Mouse (Mus musculus) cerebellum, adult 11 months (tissue): ENCODE data around the gene Cep89.

Experiments
- DNase-seq: peaks from one replicate; pipeline ENCODE4 v3.0.0; 2022

The Cep89 gene

DNA sequence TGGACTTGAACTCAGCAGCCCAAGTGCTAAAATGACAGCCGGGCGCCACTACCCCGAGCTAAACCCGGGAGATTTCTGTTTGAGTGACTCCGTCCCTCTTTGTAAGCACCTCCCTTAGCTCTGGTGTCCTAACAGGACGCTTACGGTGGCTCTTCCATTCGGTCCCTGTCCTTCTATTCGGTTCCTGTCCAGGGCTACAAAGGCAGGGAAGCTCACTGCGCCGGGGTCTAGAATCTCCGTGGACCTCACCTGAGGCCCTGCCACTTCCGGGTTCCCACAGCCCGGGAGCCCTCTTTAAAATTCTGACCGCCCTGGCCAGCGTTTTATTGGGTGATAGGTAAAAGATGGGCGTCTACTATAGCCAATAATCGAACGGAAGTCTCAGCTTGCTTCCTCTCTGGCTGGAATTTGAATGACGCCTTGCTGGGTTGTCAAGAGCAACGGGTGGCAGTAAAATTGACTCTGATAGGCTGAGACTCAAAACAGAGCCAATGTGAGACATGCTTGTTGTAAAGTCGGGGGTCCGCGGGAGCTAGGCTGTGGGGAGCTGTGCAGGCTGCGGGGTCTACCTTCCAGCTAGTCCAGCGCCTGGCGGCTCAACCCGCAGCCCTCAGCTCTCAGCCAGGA, at the start of gene Cep89, which contains the start of gene Faap24:
Gene Cep89 (plus strand): TSS at position 494 of the 627 bp plus-strand sequence.
Gene Faap24 (minus strand): TSS at position 295 of the 627 bp plus-strand sequence.
- peak; percentile 92 for DNase-seq

DNA sequence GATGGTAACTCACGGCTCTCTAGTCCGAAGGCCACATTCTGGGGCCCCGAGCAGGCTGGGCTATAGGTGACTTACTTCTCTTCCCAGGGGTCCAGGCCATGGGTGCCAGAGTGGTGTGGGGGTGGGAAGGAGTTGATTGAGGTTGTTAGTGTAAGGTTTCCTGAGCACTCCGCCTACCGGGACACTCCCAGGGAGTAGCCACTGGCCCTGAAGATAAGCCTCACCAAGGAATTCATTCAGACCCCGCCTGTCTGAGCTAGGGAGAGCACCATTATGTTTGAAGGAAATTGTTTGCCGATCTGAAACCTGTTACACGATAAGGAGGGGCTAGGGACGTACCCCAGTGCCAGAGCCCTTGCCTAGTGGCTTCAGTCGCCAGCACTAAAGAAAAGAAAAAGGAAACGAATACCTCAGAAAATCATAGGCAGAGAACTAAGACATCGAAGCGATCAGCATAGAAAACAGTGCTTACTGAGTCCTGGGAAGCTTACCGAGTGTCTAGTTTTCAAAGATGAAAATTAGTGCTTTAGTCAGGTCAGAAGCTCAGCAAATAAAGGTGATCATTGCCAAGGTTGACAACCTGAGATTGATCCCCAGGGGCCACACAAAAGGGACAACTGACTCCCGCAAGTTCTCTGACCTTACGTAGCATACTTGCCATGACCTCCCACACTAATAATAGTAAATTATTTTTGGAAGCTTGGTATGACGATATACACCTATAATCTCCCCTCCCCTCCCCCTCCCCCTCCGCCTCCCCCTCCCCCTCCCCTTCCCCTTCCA, 48.7 kb upstream of the Cep89 start:
- no peak for DNase-seq

DNA sequence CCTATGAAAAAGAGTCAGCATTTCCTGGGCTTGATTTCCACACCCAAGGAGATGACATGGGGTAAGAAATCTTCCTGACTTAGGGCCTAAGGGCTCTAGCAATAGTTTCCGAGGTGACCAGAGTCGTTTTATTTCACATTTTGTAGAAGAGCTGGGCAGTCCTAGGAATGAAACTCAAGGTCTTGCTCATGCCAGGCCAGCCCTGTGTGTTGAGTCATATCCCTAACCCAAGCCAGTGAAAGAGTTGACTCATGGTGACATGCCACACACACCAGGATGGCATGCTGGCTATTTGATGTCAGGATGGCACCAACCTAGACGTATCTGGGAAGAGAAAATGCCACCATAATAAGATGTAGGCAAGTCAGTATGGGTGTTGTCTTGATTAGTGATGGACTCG, 47.8 kb upstream of the Cep89 start:
- no peak for DNase-seq

GRCm38 (mm10) chr7:35349886-35350684, 46.8 kb upstream of the Cep89 start:
- DNase-seq = no peak

DNA sequence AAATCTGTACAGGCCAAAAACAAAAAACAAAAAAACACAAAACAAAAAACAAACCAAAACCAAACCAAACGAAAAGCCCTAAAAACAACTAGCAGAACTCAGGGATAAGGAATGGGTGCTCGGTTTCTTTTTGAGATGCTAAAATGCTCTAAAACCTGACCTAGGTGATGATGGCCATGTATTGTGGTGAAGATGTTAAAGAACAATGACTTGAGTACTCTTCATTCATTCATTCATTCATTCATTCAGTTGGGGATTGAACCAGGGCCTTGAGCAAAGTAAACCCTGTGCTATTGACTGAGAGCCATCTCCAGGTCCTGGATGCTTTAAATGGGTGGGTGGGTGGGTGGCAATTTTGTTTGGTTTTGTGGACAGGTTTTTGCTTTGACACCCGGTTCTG, 45.7 kb upstream of the Cep89 start:
- no peak for DNase-seq

DNA sequence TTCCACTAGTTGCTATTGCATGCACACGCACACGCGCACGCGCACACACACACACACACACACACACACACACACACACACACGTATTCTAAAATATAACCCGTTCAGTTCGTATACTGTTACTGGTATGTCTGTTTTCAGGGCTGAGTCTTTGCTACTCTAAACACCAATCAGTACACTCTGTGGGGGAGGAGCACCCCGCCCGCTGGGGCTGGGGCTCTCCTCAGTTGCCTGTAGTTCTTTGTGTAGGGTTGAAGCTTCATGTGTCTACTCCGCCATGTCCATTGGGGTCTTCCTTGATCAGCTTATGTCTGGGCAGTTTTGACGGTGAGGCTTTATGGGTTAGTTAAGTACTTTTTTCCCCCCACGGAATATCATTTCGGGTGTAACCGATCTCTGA, 43.5 kb upstream of the Cep89 start:
- DNase-seq = no peak

- no peak for DNase-seq
Measured at GRCm38 (mm10) chr7:35355303-35355872, 41.4 kb upstream of the Cep89 start.

DNA sequence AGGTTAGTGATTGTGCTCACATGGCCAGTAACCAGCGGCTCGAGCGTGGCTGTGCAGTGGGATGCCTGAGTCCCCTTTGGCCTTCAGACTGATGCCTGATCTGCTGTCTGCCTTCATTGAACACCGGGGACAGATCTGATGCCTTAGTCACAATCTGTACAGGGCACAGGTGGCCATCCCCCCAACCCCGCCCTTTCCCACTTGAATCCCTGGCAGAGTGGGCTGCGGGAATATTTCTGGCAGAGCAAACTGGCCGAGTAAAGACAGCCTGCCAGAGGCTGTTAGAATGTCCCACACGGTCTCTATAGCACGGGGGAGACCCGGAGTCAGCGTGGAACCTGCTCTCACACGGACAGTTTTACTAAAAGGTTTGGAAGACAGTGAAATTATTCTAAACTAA, 39.2 kb upstream of the Cep89 start:
- no peak for DNase-seq

- DNase-seq = no peak
Measured at GRCm38 (mm10) chr7:35362253-35362652, 34.6 kb upstream of the Cep89 start.

DNA sequence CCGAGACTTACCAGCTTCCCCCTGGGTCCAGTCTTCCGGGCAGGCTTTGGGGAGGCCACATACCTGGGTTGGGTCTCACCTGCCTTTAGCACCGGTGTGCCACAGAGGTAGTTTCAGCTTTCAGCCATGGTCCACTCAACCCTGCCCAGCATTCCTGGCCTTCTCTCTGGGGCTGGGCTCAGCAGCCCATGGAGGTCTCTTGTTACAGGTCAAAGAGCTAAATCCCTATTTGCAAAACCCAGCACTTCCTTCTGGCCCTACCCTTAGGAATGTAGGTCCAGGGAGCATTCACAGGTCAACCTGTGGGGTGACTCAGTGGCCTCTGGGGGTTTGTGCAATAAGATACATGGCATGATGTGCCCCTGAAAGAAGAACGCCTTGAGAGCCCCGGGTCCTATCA, 34.0 kb upstream of the Cep89 start:
- no peak for DNase-seq

GRCm38 (mm10) chr7:35365161-35365910, 31.5 kb upstream of the Cep89 start:
- DNase-seq = no peak

- DNase-seq = no peak
Measured at GRCm38 (mm10) chr7:35371096-35371495, 25.7 kb upstream of the Cep89 start.

DNA sequence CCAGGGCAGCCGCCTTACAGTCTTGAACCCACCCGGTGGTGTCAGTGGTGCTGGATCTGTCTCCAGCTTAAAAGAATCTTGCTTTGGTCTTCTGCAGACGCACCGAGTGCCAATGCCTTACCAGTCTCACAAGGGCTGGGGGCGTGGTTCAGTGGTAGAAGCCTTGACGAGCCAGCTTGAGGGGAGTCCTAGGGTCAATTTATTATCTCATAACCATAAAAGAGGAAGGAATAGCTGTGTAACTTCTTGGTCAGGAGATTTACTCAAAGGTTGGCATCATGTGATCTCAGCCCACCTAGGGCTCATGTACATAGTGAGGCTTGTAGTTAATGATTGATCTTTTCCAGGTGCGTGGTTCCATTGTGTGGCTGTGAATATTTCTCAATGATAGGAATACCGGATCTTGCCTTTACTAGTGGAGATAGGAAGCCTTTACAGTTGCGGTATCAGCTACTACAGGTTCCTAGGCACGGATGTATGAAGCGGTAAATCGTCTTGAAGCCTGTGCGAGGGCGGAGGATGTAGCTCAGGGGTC, 24.3 kb upstream of the Cep89 start:
- no peak for DNase-seq

GRCm38 (mm10) chr7:35373146-35373989, 23.5 kb upstream of the Cep89 start:
- no peak for DNase-seq

DNA sequence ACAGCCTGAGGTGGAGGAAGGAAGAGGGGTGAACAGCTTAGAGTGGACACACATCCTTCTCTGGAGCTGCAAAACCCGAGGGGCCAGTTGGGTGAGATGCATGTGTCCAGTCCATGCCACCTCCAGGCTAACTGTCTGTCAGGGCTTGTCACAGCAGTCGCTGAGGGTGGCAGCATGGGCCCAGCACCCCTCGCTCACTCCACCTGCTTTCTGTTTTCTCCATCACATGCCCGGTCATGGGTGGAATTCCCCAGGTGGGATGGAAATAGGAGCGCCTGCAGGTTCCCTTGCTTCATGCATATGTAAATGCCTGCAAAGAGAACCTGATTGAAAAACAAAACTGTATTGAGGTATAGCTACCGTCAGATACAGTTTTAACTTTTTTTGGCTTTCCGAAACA, 22.6 kb upstream of the Cep89 start:
- no peak for DNase-seq

DNA sequence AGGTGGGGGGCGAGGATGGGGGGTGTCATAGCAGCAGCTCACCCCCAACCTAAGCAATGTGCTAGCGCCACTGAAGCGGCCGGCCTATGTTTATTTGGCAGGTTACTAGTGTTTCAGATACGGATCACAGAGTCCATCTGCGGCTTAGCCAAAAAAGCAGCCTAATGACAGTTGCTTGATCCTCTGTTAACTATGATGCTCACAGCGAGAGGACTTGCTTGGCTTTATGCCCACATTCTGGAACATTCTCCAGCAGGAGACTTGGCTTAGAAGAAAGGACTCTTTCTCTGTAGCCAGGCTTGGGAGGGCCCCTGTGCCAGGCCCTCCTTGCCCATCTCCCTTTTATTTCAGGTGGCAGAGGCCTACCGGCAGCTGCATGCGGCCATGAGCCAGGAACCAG, 20.2 kb upstream of the Cep89 start:
- DNase-seq = peak; percentile 62

DNA sequence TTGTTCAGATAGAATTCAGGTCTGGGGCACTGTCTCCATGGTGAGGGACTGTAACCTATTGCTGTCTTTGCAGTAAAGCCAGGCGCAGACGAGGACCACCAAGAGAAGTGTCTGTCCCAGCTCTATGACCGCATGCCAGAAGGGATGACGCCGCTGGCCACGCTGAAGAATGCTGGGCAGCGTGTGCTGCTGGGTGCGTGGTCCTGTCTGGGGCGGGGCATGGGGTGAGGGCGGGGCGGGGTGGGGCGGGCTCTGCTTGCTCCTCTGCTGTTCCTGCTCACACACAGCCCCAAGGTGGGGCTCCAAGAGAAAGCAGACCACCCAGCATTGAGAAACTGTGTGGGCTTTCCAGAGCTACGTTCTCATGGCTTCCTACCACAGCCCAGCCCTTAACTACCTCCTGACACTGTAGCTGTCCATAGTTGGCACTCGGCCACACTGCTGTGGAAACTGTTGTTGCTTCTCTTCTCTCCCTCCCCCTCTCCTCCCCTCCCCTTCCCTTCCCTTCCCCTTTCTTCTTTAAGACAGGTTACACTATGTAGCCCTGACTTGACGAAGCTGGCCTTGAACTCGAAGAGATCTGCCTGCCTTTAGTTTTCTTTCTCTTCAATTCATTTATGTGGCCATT, 17.2 kb upstream of the Cep89 start:
- DNase-seq = no peak

DNA sequence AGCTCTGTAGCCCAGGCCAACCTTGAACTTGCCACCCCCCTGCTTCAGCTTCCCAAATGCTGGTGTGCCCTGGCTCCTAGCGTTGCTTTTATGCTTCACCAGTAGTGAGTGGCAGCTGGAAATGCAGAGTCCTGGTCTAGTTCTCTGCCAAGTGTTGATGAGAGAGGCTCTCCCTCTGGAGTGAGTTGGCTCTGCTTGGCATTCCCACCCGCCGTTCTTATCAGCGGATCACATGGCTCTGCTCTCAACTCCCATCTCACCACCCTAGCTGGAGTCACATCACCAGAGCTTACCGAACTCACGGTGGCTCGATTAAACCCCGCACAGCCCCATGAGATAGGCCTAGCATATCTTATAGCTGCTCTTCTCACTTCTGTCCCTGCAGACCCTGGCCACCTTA, 16.5 kb upstream of the Cep89 start:
- DNase-seq = no peak

DNA sequence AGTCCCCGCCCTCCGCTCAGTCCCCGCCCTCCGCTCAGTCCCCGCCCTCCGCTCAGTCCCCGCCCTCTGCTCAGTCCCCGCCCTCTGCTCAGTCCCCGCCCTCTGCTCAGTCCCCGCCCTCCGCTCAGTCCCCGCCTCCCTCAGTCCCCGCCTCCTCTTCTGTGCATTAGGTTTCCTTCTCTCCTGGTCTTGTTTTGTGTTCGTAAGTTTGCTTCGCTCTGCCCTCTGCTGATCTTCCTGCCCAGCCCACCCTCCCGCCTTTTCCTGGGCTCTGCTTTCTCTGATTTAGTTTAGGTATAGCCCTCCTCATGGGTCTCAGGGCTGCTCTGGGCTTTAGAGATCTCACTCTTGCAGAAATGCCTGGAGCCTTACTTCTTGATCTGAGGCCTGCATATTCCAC, 15.0 kb upstream of the Cep89 start:
- no peak for DNase-seq

- DNase-seq = no peak
Measured at GRCm38 (mm10) chr7:35382706-35383353, 14.0 kb upstream of the Cep89 start.
